In genomic region chr1:118905319-118905718, GRCm38 (mm10) we compare ENCODE assay signal across 15 mouse cellular contexts.
DNase-seq lines count a peak whose midpoint lies in the region; ATAC-seq and TF ChIP-seq lines count a peak whose summit lies in the region.
"Had no signal": no experiment of that assay in that cellular context is flagged by ENCODE, and none has a peak within 500 bp of the region (broad histone marks: within the 10 kb centered on the region; RNA-seq: fewer than 3 reads in every experiment).

No protein-coding gene starts in this region.

- H3K27me3 ChIP-seq in limb, embryonic 13.5 days, result no peaks in the 10 kb centered on the region

- ATAC-seq in limb, embryonic 13.5 days (ENCODE audit: low FRiP score, low read depth), result no peak

- intact Hi-C loops in gastrocnemius, adult 2 months (cut with DNase I), result no loop called here

- peak overlapping the region; percentile 16; the same call in 1 of the 2 replicates for H3K4me2 ChIP-seq in limb, embryonic 13.5 days (replicated peaks)

- TF ChIP-seq CTCF in gastrocnemius, adult 2 months (IDR thresholded peaks at IDR 0.05), result no peak
- no peak for TF ChIP-seq CTCF in layer of hippocampus, adult 2 months (conservative IDR thresholded peaks at IDR 0.05)

- peak; percentile 24 for DNase-seq in gastrocnemius, postnatal 25 days
- no peak for DNase-seq in gastrocnemius, adult 2 months
- DNase-seq in layer of hippocampus, adult 2 months (ENCODE audit: low spot score in 2 of 2), result no peak
- DNase-seq in layer of hippocampus, adult 11-12 months (ENCODE audit: low spot score), result no peak
- peak; percentile 52 for DNase-seq in lung, postnatal 36 days
- DNase-seq in B cell, adult 2 months, result no peak
- no peak for DNase-seq in layer of hippocampus, postnatal 25 days (ENCODE audit: extremely low spot score in 1 of 2, low spot score in 1 of 2)
- DNase-seq: adrenal gland, postnatal 14 days; kidney, adult 9 months; liver; thymus, postnatal 14 days had no signal

- no peaks in the 10 kb centered on the region for H3K9me3 ChIP-seq in limb, embryonic 13.5 days

- H3K9ac ChIP-seq in limb, embryonic 13.5 days, result no peak overlapping the region

- 30% methylated on average over 5 of the region's 5 CpGs for WGBS in limb, embryonic 13.5 days

- no peak overlapping the region for H3K4me3 ChIP-seq in gastrocnemius, adult 2 months
- no peak overlapping the region for H3K4me3 ChIP-seq in layer of hippocampus, adult 2 months
- no peak overlapping the region for H3K4me3 ChIP-seq in limb, embryonic 13.5 days
- H3K4me3 ChIP-seq: erythroblast, embryonic 14.5 days had no signal

- H3K4me1 ChIP-seq in limb, embryonic 13.5 days, result peaks cover 95% of the 10 kb centered on the region

- no peaks in the 10 kb centered on the region for H3K36me3 ChIP-seq in limb, embryonic 13.5 days
- H3K36me3 ChIP-seq: G1E had no signal

- no peak overlapping the region for H3K27ac ChIP-seq in gastrocnemius, adult 2 months
- peak overlapping the region; percentile 47; the same call in 1 of the 2 replicates for H3K27ac ChIP-seq in layer of hippocampus, adult 2 months
- H3K27ac ChIP-seq in limb, embryonic 13.5 days, result peak overlapping the region; percentile 22; the same call in 1 of the 2 replicates
- H3K27ac ChIP-seq: macrophage had no signal

Comparison
In these comparisons a context has a peak if more than half of its experiments do, and no peak if none do; other contexts are left out.
1. DNase-seq: peak in gastrocnemius, postnatal 25 days (single experiment) and lung, postnatal 36 days (single experiment); none in gastrocnemius, adult 2 months (single experiment), layer of hippocampus, adult 2 months (0 of 2), layer of hippocampus, adult 11-12 months (single experiment), B cell, adult 2 months (0 of 2) and layer of hippocampus, postnatal 25 days (0 of 2).